Mouse (Mus musculus) urinary bladder, postnatal 4 days (tissue): Measurements from ENCODE around the gene Pno1.

Source experiments
- DNase-seq, 2 experiments: peaks; one replicate each; pipeline ENCODE4 v3.0.0; 2021 to 2022; ENCODE audit warnings: low spot score in 2 of 2

Gene Pno1

GRCm38 (mm10) chr11:17176638-17177037 lies 34.7 kb downstream of the Pno1 start:
- DNase-seq: no peak

DNA sequence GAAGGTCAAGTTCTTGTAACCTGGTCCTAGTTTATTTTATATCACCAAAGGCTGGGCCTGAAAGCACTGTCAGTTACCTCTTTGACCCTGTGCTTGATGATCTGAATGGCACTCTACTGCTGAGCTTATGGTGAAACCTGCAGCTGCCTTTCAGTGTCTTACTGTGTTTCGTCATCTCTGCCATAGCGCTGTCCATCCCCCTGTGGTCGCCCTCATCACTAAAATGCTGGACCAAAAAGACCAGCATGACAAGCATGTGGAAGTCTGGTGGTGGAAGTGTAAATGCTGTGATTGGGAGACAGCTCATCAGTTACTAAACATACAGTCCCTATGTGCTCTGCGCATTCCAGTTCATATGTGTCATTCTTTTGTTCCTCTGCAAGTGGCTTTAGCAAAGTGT lies 39.1 kb downstream of the Pno1 start:
- DNase-seq: no peak

DNA sequence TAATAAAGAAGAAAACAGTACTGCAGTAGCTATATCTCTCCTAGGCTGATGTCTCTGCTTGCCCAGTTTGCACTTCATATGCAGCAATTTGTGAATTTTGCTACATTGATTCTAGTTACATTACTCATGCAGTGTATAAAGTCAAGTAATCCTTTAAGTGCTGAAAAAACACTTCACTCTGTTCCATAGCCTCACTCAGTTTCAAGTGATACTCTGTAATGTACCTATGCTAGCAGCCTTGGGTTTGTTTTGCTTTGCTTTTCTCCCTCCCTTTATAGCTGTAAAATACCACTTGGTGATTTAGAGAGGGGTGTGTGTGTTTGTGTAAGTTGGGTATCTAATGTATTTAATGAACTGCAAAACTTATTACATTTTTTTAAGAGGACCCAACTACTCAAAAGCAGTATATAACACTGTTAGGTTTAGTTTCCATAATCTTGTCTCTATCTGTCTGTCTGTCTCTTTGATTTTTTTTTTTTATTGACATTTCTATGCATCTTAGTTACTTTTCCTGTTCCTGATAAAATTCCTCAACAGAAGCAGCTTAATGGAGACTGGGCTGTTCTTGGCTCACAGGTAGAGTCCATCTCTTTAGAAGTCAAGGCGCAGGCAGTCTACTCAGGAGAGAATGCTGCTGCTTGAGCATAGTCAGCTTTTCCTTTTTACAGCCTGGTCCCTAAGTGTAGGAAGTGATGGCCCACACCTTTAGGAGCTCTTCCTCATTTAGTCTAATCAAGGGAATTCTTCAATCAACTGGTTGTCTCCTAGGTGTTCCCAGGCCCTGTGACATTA lies 40.2 kb downstream of the Pno1 start:
- DNase-seq: no peak

- DNase-seq: no peak
Observed at GRCm38 (mm10) chr11:17169262-17169661, 42.1 kb downstream of the Pno1 start.

GRCm38 (mm10) chr11:17166627-17167026 lies 44.7 kb downstream of the Pno1 start:
- DNase-seq: no peak

DNA sequence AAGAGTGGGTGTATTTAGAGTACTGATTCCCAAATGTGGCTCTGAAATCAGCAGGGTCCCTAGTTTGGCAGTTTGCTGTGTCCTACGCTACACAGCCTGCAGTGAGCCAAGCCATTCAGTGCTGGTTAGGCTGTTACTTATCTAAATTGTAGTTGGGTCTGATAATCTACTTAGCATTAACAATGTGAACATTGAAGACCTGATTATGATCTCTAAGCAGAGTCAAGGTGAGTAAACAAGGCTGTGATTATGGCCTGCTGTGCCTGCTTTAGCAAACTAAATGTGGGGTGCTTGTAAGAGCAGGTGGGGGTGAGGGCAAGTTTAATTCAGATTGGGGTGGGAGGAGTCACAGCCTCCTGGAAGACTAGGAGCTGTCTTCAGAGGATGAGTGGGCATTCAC lies 47.4 kb downstream of the Pno1 start:
- DNase-seq: no peak

- DNase-seq: no peak
Observed at GRCm38 (mm10) chr11:17160242-17160641, 51.1 kb downstream of the Pno1 start.

DNA sequence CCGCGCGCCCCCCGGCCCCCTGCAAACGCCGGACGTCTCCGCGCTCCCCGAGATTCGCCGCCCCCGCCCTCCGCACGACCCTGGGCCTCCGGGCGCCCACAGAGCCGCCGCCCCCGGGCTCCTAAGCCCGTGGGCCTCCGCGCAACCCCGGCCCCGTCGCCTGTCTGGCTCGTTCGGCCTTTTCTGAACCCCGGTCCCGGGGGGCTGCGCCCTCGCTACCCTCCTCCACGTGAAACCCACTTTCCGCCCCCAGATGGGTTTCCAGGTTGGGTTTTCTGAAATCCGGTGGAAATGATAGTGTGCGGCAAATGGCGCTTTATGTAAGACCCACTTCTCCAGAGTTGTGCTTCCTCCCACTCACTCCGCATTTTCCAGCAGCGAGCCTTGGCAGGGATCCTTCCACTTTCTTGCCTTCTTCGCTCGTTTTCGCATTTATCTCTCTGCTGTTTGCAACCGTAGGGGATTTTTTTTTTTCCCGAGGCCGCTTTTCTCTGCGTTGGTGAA lies 51.6 kb downstream of the Pno1 start:
- DNase-seq: peak in 1 of 2 experiments; percentile 24

- DNase-seq: peak; percentile 97 to 98
Observed at GRCm38 (mm10) chr11:17158858-17159737, 52.3 kb downstream of the Pno1 start, which contains the start of gene Ppp3r1. Ppp3r1 (plus strand) TSS chr11:17159263.
